Mouse (Mus musculus) frontal cortex, postnatal 14 days (tissue): Measurements from ENCODE around the gene Smco1.

Experiments used
- DNase-seq, 2 experiments: peaks; one replicate each; pipeline ENCODE4 v3.0.0; 2022; ENCODE audit warnings: low spot score in 2 of 2

Gene Smco1

DNA sequence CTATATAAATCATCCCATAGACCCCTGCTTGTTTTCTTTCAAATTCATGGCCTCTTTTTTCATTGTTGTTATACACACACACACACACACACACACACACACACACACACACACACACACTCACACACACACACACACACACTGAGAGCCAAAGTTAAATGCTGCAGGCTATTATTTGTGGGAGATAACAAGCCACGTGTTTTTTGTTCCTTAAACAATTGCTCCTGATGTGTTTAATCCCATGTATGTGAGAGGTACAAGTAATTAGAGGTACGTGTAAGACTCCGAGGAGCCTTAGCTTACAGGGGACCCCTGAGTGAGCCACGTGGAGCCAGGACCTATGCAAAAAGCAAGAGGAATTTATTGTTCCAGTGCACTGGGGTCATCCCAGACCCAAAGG lies 40.7 kb downstream of the Smco1 start:
- no peak for DNase-seq

DNA sequence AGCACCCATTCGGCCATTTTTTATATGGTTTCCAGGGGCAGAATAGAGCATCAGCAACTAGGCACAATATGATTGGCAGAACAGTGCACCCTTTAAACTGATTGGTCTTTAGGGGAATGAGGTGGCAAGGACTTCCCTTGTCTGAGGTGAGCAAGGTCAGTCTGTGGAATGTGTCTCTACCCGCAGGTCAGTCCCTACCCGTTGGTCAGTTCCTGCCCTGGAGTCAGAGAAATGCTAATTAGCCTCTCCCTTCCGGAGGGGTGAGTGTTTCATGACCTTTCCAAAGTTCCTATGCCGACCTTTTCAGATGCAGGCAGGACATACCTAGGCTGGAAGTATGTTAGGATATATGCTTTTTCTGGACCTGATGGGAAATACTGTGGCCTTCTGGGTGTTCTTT lies 41.1 kb downstream of the Smco1 start:
- no peak for DNase-seq

DNA sequence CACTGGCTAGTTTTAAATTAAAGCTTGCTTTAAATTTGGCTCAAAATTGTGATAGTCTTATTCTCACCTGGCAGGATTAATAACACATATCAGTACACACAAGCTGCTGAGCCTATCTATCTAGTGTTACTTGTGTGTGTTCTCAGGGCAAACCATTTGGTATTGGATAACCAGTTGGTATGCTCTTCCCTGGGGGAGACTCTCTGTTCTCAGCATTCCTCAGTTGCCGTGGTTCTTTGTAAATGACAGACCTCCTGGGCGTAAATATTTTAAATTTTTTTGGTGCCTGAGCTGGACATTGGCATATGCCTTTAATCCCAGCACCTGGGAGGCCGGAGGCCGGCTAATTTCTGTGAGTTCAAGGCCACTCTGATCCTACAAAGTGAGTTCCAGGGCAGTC lies 41.6 kb downstream of the Smco1 start:
- DNase-seq: no peak

DNA sequence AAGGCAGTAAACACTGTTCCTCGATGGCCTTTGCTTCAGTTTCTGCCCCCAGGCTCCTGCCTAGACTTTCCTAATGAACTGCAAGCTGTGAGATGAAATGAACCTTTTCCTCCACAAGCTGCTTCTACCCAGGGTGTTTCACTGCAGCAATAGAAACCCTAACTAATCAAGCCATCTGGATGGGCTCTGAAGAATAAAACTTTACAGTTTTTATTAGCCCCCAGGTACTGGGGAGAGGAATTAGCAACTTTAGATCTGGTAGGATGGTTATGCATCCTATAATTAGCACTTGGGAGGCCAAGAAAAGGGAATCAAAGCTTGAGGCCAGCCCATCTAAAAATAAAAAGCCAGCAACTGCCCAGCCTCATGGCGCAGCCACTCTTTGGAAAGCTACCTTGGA lies 45.3 kb downstream of the Smco1 start:
- no peak for DNase-seq

DNA sequence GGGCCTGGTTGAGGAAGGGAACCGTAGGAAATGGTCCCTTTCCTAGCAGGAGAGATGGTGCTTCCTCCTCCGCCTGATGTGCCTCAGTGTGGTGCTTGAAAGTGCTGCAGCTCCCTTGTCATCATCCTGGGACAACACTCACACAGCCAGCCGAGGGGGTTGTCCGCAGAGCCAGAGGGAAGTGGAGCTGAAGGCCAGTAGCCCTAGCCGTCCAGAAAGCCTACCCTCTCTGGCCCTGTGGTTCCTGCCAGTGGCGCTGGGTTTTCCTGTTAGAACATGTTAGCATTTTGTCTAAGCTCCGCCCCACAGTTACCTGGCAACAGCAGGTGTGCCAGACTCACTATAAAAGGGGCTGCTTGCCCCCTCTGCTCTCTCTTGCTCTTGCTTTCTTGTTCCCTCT lies 52.7 kb downstream of the Smco1 start:
- DNase-seq: no peak
